Mouse (Mus musculus) heart, adult 11 months (tissue): Measurements from ENCODE around the gene Fastkd1.

ENCODE experiments used
- DNase-seq: peaks from one replicate; pipeline ENCODE4 v3.0.0; 2022

The Fastkd1 gene

DNA sequence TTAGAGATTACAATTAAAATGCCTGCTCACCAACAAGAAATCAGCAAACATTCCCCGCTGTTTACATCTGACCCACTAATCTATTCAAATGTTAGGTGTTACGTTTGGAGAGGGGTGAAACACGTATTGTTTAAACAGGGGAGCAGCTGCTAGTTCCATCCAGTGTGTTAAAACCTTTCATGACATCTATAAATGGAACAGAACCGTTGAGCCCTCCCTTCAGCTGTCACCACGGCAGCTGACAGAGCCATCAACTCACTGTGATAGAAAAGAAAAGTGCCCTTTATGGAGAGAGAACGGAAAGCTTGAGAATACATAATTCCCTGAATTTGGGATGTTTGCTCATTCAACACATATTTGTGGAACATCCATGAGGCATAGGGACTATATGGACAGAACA, 44.9 kb downstream of the Fastkd1 start:
- DNase-seq: peak; percentile 77

GRCm38 (mm10) chr2:69667656-69668055, 45.7 kb downstream of the Fastkd1 start:
- peak; percentile 79 for DNase-seq

DNA sequence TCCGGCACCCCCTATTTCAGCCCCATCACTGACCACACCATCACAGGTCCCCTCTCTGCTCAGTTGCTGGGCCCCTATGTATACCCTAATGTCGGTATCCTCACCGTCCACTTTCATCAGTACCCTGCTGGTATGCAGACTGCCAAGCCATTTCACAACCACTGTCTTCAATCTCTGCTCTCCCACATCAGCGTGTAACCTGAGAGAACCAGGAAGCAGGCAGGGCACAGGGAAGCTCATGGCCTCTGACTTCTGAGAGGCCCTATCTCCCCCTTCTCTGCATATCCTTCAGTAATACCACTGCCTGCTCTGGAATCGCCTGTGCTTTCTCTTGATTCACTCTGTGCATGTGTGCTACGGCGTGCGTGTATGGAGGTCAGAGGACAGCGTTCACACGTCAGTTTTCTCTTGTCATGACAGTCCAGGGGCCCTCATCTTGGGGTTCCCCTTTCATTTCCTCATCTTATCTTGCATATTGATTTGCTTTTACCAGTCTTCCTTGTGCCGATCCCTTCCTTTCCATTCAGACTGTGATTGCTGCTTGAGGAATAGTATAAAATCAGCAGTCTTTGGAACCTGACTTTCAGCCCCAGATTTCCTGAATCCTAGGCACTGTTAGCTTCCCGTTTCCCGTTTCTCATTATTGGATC, 49.4 kb downstream of the Fastkd1 start:
- peak; percentile 84 for DNase-seq

DNA sequence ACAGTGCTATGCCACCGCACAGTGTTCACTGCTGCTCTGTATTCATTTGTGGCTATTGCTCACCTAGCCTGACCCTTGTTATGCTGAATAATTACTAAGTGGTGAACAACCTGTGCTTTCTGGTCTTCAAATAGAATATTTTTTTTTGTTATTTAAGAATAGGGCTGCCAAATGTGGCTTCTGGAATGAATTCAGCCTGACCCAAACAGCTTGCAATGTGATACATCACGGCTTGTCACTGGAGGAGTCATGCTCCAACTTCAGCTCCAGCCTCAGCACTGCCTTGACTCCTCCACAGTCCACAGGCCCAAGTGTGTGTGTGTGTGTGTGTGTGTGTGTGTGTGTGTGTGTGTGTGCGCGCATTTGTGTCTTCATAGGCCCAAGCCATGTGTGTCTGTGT, 54.0 kb downstream of the Fastkd1 start:
- peak; percentile 33 for DNase-seq

GRCm38 (mm10) chr2:69649716-69650115, 63.6 kb downstream of the Fastkd1 start:
- DNase-seq: peak; percentile 55

DNA sequence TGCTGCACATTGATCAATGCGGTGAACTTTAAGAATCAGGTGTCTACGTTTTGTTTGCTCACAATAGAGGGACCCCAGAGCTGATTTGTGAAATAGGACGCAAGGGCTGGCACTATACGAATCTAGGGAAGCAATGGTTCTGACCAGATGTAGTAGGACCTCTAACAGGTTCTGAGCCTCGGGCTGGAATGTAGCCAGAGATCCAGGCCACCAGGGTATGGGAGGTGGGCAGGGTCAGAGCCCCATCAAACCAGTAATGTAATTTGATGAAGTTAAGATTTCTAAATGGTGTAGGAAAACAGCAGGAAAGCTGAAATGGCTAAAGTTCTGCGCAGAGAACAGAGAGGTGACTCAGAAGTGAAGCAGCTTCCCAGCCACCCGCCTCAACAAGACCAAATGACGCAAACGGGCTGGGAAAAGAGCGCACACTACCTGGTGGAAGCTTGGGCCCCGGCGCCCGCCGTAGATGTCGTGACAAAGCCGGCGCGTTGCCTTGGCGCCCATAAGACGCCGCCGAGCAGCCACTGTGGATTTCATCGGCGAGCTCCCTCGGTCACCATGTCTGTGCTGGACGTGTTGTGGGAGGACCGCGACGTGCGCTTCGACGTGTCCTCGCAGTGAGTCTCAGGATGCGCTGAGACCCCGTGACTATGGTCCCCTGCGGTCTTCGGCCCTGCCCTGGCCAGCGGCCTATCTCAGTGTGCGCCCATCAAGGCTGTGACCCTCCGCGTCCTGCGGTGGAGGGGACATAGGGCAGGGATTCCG, 66.4 kb downstream of the Fastkd1 start, which contains the start of gene Bbs5:
Gene Bbs5, plus strand, starts transcription at position 446 of the 765 bp plus-strand sequence.
- DNase-seq: peak; percentile 99

DNA sequence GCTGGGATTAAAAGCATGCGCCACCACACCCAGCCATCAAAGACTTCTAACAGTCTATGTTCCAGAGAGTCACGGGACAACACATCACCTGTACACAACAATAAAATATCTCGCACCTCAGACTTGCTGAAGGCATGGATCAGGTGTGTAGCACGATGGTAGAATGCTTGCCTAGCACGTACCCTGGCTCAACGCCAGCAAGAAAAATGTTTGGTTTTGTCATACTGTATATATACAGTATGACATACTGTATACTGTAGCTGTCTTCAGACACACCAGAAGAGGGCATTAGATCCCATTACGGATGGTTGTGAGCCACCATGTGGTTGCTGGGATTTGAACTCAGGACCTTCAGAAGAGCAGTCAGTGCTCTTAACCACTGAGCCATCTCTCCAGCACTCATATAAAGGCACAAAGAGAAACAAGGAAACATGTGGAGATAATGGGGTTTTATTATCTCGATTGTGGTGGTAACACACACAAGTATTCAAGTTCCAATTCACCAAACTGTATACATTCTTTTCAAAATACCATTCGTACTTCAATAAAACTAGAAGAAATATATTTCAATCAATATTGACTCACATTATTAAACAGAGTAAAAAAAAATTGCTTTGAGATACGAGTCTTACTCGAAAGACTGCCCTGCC, 68.2 kb downstream of the Fastkd1 start:
- DNase-seq: no peak

DNA sequence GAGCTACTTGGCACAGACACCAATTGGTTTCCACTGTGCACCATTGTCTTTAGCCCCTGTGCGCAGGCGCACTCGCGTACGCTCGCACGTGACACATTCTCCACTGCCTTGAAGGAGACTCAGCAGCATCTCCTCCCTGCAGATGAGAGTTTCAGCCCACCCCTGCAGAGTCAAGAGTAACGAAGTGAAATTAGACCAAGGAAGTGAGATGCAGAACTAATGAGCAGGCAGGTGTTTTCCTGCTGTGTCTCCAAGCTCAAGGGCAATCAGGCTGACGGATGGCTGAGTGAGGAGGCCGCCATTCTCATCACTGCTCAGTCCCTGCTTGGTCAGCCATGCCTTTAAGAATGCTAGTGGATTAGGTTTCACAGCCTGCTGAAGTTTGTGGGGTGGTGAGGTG, 73.2 kb downstream of the Fastkd1 start:
- peak; percentile 66 for DNase-seq

GRCm38 (mm10) chr2:69637989-69638388, 75.3 kb downstream of the Fastkd1 start:
- DNase-seq: peak; percentile 57
